Mouse (Mus musculus) stomach, embryonic 14.5 days (tissue): ENCODE results near the gene Ipcef1. TPM values are rescaled to one million over a fixed set of nuclear protein-coding genes. Genes with fewer than 3 reads are reported as not detected.

ENCODE experiments used
- ATAC-seq: fragments of 200-750 bp; cut with Nextera tagmentation; 2 replicates; pipeline ENCODE4 v1.8.0; 2017; ENCODE audit warnings: low read depth, moderate TSS enrichment; ENCODE audit not compliant: insufficient number of reproducible peaks, insufficient read depth, low FRiP score
- H3K27ac ChIP-seq: fragments of 300-500 bp; sonication (generic); 2 replicates; pipeline ENCODE4 v1.5.1; 2014; ENCODE audit warnings: mild to moderate bottlenecking, low read length, moderate library complexity, mixed read lengths
- H3K27me3 ChIP-seq: fragments of 300-500 bp; sonication (generic); 2 replicates; pipeline ENCODE4 v1.6.1; 2014; ENCODE audit warnings: low read length, control low read depth, mixed read lengths; ENCODE audit not compliant: control insufficient read depth, insufficient read depth
- H3K36me3 ChIP-seq: fragments of 300-500 bp; sonication (generic); 2 replicates; pipeline ENCODE4 v1.6.1; 2014; ENCODE audit warnings: mild to moderate bottlenecking, control low read depth, low read length, moderate library complexity, mixed read lengths; ENCODE audit not compliant: control insufficient read depth, insufficient read depth
- H3K4me1 ChIP-seq: fragments of 300-500 bp; sonication (generic); 2 replicates; pipeline ENCODE4 v1.6.1; 2014; ENCODE audit warnings: low read length, control low read depth, mixed read lengths; ENCODE audit not compliant: control insufficient read depth, insufficient read depth
- H3K4me2 ChIP-seq: fragments of 300-500 bp; sonication (generic); replicated peaks from 2 replicates; pipeline ENCODE4 v1.6.1; 2014; ENCODE audit warnings: low read depth, low read length, control low read depth
- H3K4me3 ChIP-seq: fragments of 300-500 bp; sonication (generic); 2 replicates; pipeline ENCODE4 v1.5.1; 2014; ENCODE audit warnings: low read depth, low read length, control low read depth
- H3K9ac ChIP-seq: fragments of 300-500 bp; sonication (generic); replicated peaks from 2 replicates; pipeline ENCODE4 v1.6.1; 2014; ENCODE audit warnings: low read depth, mild to moderate bottlenecking, control low read depth, low read length, moderate library complexity, mixed read lengths
- H3K9me3 ChIP-seq: fragments of 300-500 bp; sonication (generic); 2 replicates; pipeline ENCODE4 v1.6.1; 2016; ENCODE audit warnings: low read depth, low read length, control low read depth; ENCODE audit not compliant: control insufficient read depth
- WGBS: fragments of 180-500 bp; shearing (Covaris S2); extraction: QIAGEN DNeasy Blood & Tissue Kit; methylation state at CpG from one replicate; pipeline ENCODE4 v1.1.7; 2014; 5-methylcytosine and 5-hydroxymethylcytosine counted together
- polyA plus RNA-seq: library from polyadenylated mRNA; unstranded; fragments of >200 nt; fragmentation: Nextera tagmentation; extraction: Ambion mirVana; gene quantifications from 2 replicates; pipeline ENCODE4 v1.2.1, GENCODE M21; 2014

Ipcef1 gene
- polyA plus RNA-seq, 1 experiment from 2014 or later: 1.0 TPM

GRCm38 (mm10) chr10:6936671-6937425 lies 115.4 kb downstream of the Ipcef1 start:
- H3K9me3 ChIP-seq: no peaks in the 10 kb centered on the region
- no peak overlapping the region for H3K4me3 ChIP-seq
- no peak overlapping the region for H3K9ac ChIP-seq
- no peak overlapping the region for H3K4me2 ChIP-seq
- H3K27ac ChIP-seq: peak overlapping the region; percentile 56; the same call in 1 of the 2 replicates
- no peaks in the 10 kb centered on the region for H3K27me3 ChIP-seq
- 82% methylated on average over 4 of the region's 4 CpGs for WGBS
- no peaks in the 10 kb centered on the region for H3K4me1 ChIP-seq
- no peak for ATAC-seq
- H3K36me3 ChIP-seq: no peaks in the 10 kb centered on the region

DNA sequence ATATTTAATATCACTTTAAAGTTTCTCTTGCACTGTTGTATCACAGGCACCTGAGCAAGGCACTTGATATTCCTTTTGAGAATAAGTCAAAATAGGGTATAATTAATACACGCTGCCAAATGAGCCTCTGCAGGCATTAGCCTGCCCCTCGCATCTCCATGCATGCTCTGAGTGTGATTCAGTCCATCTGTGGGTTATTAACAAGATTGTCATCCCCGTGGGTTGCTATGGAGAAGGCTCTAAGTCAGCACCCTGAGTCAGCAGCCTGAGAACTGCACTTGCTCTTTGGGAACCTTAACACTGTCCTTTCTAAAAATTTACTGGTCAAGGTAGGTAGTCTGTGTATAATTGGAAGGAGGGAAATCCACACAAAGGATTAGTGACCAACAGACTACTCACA lies 117.5 kb downstream of the Ipcef1 start:
- Histone ChIP-seq H3K27ac (no peak overlapping the region), H3K4me3 (no peak overlapping the region), H3K9ac (no peak overlapping the region), H3K36me3 (no peaks in the 10 kb centered on the region), H3K4me2 (no peak overlapping the region), H3K27me3 (no peaks in the 10 kb centered on the region), H3K4me1 (no peaks in the 10 kb centered on the region), H3K9me3 (no peaks in the 10 kb centered on the region)
- 62% methylated on average over 3 of the region's 3 CpGs for WGBS
- no peak for ATAC-seq

GRCm38 (mm10) chr10:6930889-6931288 lies 121.4 kb downstream of the Ipcef1 start:
- no peak for ATAC-seq
- no peaks in the 10 kb centered on the region for H3K27me3 ChIP-seq
- no peaks in the 10 kb centered on the region for H3K9me3 ChIP-seq
- no peaks in the 10 kb centered on the region for H3K4me1 ChIP-seq
- H3K9ac ChIP-seq: no peak overlapping the region
- H3K4me3 ChIP-seq: no peak overlapping the region
- 0 out of 2 replicates have a peak overlapping the region, but pooled peaks have one; percentile 15 for H3K27ac ChIP-seq
- no peaks in the 10 kb centered on the region for H3K36me3 ChIP-seq
- 31% methylated on average over 2 of the region's 2 CpGs for WGBS
- no peak overlapping the region for H3K4me2 ChIP-seq

GRCm38 (mm10) chr10:6930398-6930797 lies 121.9 kb downstream of the Ipcef1 start:
- H3K9ac ChIP-seq: no peak overlapping the region
- 81% methylated on average over 1 of the region's 1 CpGs for WGBS
- ATAC-seq: no peak
- H3K9me3 ChIP-seq: no peaks in the 10 kb centered on the region
- no peak overlapping the region for H3K4me2 ChIP-seq
- no peaks in the 10 kb centered on the region for H3K36me3 ChIP-seq
- H3K27me3 ChIP-seq: no peaks in the 10 kb centered on the region
- H3K4me1 ChIP-seq: no peaks in the 10 kb centered on the region
- H3K4me3 ChIP-seq: no peak overlapping the region
- no peak overlapping the region for H3K27ac ChIP-seq

- Histone ChIP-seq H3K4me2 (no peak overlapping the region), H3K27ac (no peak overlapping the region), H3K9me3 (no peaks in the 10 kb centered on the region), H3K36me3 (no peaks in the 10 kb centered on the region), H3K9ac (no peak overlapping the region), H3K27me3 (no peaks in the 10 kb centered on the region), H3K4me1 (no peaks in the 10 kb centered on the region), H3K4me3 (no peak overlapping the region)
- no peak for ATAC-seq
- 63% methylated on average over 1 of the region's 1 CpGs for WGBS
Observed at GRCm38 (mm10) chr10:6928905-6929304, 123.4 kb downstream of the Ipcef1 start.

GRCm38 (mm10) chr10:6927600-6928223 lies 124.6 kb downstream of the Ipcef1 start:
- Histone ChIP-seq H3K27me3 (no peaks in the 10 kb centered on the region), H3K27ac (no peak overlapping the region), H3K4me2 (no peak overlapping the region), H3K4me3 (no peak overlapping the region), H3K9me3 (no peaks in the 10 kb centered on the region), H3K36me3 (no peaks in the 10 kb centered on the region), H3K4me1 (no peaks in the 10 kb centered on the region), H3K9ac (no peak overlapping the region)
- WGBS: 87% methylated on average over 4 of the region's 4 CpGs
- ATAC-seq: no peak

DNA sequence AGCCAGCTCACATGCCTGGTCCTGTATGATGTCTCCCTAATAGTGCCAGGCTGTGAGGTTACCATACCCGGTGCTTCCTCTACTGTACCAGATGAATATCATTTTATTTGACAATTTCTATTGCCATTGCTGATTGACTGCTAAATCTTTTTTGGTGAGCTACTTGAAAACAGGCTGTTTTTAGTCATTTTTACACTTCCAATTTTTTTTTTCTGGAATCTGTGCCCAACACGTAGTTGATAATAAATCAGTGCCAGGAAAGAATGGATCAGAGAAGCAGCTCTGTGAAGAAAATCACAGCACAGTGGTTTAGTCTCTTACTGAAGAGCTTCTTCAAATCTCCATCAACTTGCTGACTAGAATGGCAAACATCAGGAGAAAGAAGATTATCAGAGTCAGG lies 125.6 kb downstream of the Ipcef1 start:
- no peak overlapping the region for H3K4me2 ChIP-seq
- 74% methylated on average over 2 of the region's 2 CpGs for WGBS
- no peaks in the 10 kb centered on the region for H3K4me1 ChIP-seq
- no peaks in the 10 kb centered on the region for H3K9me3 ChIP-seq
- H3K36me3 ChIP-seq: no peaks in the 10 kb centered on the region
- H3K27ac ChIP-seq: no peak overlapping the region
- H3K4me3 ChIP-seq: no peak overlapping the region
- no peak overlapping the region for H3K9ac ChIP-seq
- no peak for ATAC-seq
- no peaks in the 10 kb centered on the region for H3K27me3 ChIP-seq

DNA sequence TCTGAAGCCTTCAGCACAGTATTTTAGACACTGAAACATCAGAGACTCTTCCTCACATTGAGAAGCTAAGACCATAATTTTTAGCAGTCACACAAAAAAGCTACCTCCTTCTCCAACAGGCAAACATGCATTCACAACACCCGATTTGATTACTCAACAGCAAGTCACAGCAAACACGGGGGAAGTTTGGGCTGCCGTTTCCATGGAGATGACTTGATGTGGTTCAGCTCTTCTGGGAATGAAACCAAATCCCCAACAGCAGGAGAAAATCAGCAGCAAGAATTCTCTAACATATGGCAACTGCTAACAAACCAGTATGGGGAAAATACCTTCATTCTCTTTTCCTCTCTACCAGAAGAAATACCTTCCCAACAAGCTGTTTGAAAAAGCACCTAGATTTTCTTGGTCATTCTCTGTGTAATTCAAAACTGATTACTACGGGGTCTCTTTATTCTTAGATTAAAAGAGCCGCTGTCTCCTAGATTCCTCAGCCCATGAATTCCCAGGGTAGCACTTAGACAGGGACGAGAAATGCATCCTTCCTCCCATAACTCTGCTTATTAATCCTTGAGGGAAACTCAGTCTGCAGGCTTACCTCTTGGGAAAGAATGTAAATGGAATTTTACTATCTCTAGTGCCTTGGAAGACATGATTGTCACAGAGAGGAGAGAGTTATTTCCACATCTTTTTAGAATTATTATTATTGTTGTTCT lies 135.6 kb downstream of the Ipcef1 start:
- Histone ChIP-seq H3K9me3 (no peaks in the 10 kb centered on the region), H3K27ac (no peak overlapping the region), H3K4me3 (no peak overlapping the region), H3K4me1 (no peaks in the 10 kb centered on the region), H3K36me3 (no peaks in the 10 kb centered on the region), H3K27me3 (no peaks in the 10 kb centered on the region), H3K4me2 (no peak overlapping the region), H3K9ac (no peak overlapping the region)
- ATAC-seq: no peak
- WGBS: 29% methylated on average over 6 of the region's 6 CpGs
